Mouse (Mus musculus): Measurements from ENCODE around the gene Gdnf. TPM values are rescaled to one million over a fixed set of nuclear protein-coding genes. Genes with fewer than 3 reads are reported as not detected.

The Gdnf gene
- polyA plus RNA-seq, 1 experiment from 2014 or later, result not detected

- no peaks in the 10 kb centered on the region for H3K27me3 ChIP-seq (ENCODE audit: control insufficient read depth, insufficient read depth, low read depth, low read length)
- no peak overlapping the region for H3K4me2 ChIP-seq (ENCODE audit: low read depth, low read length)
- no peak overlapping the region for H3K9ac ChIP-seq (ENCODE audit: low read length)
- WGBS, result 84% methylated on average over 1 of the region's 1 CpGs
- no peaks in the 10 kb centered on the region for H3K4me1 ChIP-seq (replicated peaks; ENCODE audit: control insufficient read depth, insufficient read depth, low read length)
- no peak overlapping the region for H3K27ac ChIP-seq (ENCODE audit: low read length)
- no peaks in the 10 kb centered on the region for H3K36me3 ChIP-seq (ENCODE audit: control insufficient read depth, insufficient read depth, low read length)
- H3K4me3 ChIP-seq (ENCODE audit: low read length), result no peak overlapping the region
- H3K9me3 ChIP-seq (ENCODE audit: control insufficient read depth, low read length), result no peaks in the 10 kb centered on the region
- ATAC-seq (ENCODE audit: low read depth), result no peak
Observed at GRCm38 (mm10) chr15:7841664-7842063, 31.0 kb downstream of the Gdnf start.

GRCm38 (mm10) chr15:7842398-7842797, 31.8 kb downstream of the Gdnf start:
- Histone ChIP-seq H3K4me2 (ENCODE audit: low read depth, low read length) (no peak overlapping the region), H3K9ac (ENCODE audit: low read length) (no peak overlapping the region), H3K4me1 (replicated peaks; ENCODE audit: control insufficient read depth, insufficient read depth, low read length) (no peaks in the 10 kb centered on the region), H3K36me3 (ENCODE audit: control insufficient read depth, insufficient read depth, low read length) (no peaks in the 10 kb centered on the region), H3K27me3 (ENCODE audit: control insufficient read depth, insufficient read depth, low read depth, low read length) (no peaks in the 10 kb centered on the region), H3K4me3 (ENCODE audit: low read length) (no peak overlapping the region), H3K27ac (ENCODE audit: low read length) (no peak overlapping the region), H3K9me3 (ENCODE audit: control insufficient read depth, low read length) (no peaks in the 10 kb centered on the region)
- no peak for ATAC-seq (ENCODE audit: low read depth)
- WGBS, result 80% methylated on average over 4 of the region's 4 CpGs

- no peak overlapping the region for H3K9ac ChIP-seq (ENCODE audit: low read length)
- no peak overlapping the region for H3K27ac ChIP-seq (ENCODE audit: low read length)
- no peaks in the 10 kb centered on the region for H3K9me3 ChIP-seq (ENCODE audit: control insufficient read depth, low read length)
- H3K4me1 ChIP-seq (replicated peaks; ENCODE audit: control insufficient read depth, insufficient read depth, low read length), result no peaks in the 10 kb centered on the region
- WGBS, result 76% methylated on average over 13 of the region's 13 CpGs
- H3K36me3 ChIP-seq (ENCODE audit: control insufficient read depth, insufficient read depth, low read length), result no peaks in the 10 kb centered on the region
- H3K4me2 ChIP-seq (ENCODE audit: low read depth, low read length), result no peak overlapping the region
- H3K4me3 ChIP-seq (ENCODE audit: low read length), result no peak overlapping the region
- ATAC-seq (ENCODE audit: low read depth), result no peak
- H3K27me3 ChIP-seq (ENCODE audit: control insufficient read depth, insufficient read depth, low read depth, low read length), result no peaks in the 10 kb centered on the region
Observed at GRCm38 (mm10) chr15:7857418-7857817, 46.8 kb downstream of the Gdnf start.

GRCm38 (mm10) chr15:7858841-7859240, 48.2 kb downstream of the Gdnf start:
- Histone ChIP-seq H3K27ac (ENCODE audit: low read length) (no peak overlapping the region), H3K9ac (ENCODE audit: low read length) (no peak overlapping the region), H3K36me3 (ENCODE audit: control insufficient read depth, insufficient read depth, low read length) (no peaks in the 10 kb centered on the region), H3K4me3 (ENCODE audit: low read length) (no peak overlapping the region), H3K4me1 (replicated peaks; ENCODE audit: control insufficient read depth, insufficient read depth, low read length) (no peaks in the 10 kb centered on the region), H3K4me2 (ENCODE audit: low read depth, low read length) (no peak overlapping the region), H3K9me3 (ENCODE audit: control insufficient read depth, low read length) (no peaks in the 10 kb centered on the region), H3K27me3 (ENCODE audit: control insufficient read depth, insufficient read depth, low read depth, low read length) (no peaks in the 10 kb centered on the region)
- ATAC-seq (ENCODE audit: low read depth), result no peak
- WGBS, result 60% methylated on average over 5 of the region's 5 CpGs

GRCm38 (mm10) chr15:7862890-7863289, 52.2 kb downstream of the Gdnf start:
- Histone ChIP-seq H3K36me3 (ENCODE audit: control insufficient read depth, insufficient read depth, low read length) (no peaks in the 10 kb centered on the region), H3K9ac (ENCODE audit: low read length) (no peak overlapping the region), H3K27me3 (ENCODE audit: control insufficient read depth, insufficient read depth, low read depth, low read length) (no peaks in the 10 kb centered on the region), H3K4me2 (ENCODE audit: low read depth, low read length) (no peak overlapping the region), H3K9me3 (ENCODE audit: control insufficient read depth, low read length) (no peaks in the 10 kb centered on the region), H3K4me3 (ENCODE audit: low read length) (no peak overlapping the region), H3K27ac (ENCODE audit: low read length) (no peak overlapping the region), H3K4me1 (replicated peaks; ENCODE audit: control insufficient read depth, insufficient read depth, low read length) (no peaks in the 10 kb centered on the region)
- ATAC-seq (ENCODE audit: low read depth), result no peak
- 85% methylated on average over 5 of the region's 5 CpGs for WGBS

GRCm38 (mm10) chr15:7863328-7863727, 52.7 kb downstream of the Gdnf start:
- no peak for ATAC-seq (ENCODE audit: low read depth)
- Histone ChIP-seq H3K4me3 (ENCODE audit: low read length) (no peak overlapping the region), H3K27ac (ENCODE audit: low read length) (no peak overlapping the region), H3K4me2 (ENCODE audit: low read depth, low read length) (no peak overlapping the region), H3K9ac (ENCODE audit: low read length) (no peak overlapping the region), H3K9me3 (ENCODE audit: control insufficient read depth, low read length) (no peaks in the 10 kb centered on the region), H3K27me3 (ENCODE audit: control insufficient read depth, insufficient read depth, low read depth, low read length) (no peaks in the 10 kb centered on the region), H3K36me3 (ENCODE audit: control insufficient read depth, insufficient read depth, low read length) (no peaks in the 10 kb centered on the region), H3K4me1 (replicated peaks; ENCODE audit: control insufficient read depth, insufficient read depth, low read length) (no peaks in the 10 kb centered on the region)
- 54% methylated on average over 5 of the region's 5 CpGs for WGBS

- Histone ChIP-seq H3K4me3 (ENCODE audit: low read length) (no peak overlapping the region), H3K9me3 (ENCODE audit: control insufficient read depth, low read length) (no peaks in the 10 kb centered on the region), H3K9ac (ENCODE audit: low read length) (no peak overlapping the region), H3K27me3 (ENCODE audit: control insufficient read depth, insufficient read depth, low read depth, low read length) (no peaks in the 10 kb centered on the region), H3K4me2 (ENCODE audit: low read depth, low read length) (no peak overlapping the region), H3K36me3 (ENCODE audit: control insufficient read depth, insufficient read depth, low read length) (no peaks in the 10 kb centered on the region), H3K4me1 (replicated peaks; ENCODE audit: control insufficient read depth, insufficient read depth, low read length) (no peaks in the 10 kb centered on the region), H3K27ac (ENCODE audit: low read length) (no peak overlapping the region)
- no peak for ATAC-seq (ENCODE audit: low read depth)
- WGBS, result 84% methylated on average over 3 of the region's 3 CpGs
Observed at GRCm38 (mm10) chr15:7865305-7865704, 54.7 kb downstream of the Gdnf start.

- no peak for ATAC-seq (ENCODE audit: low read depth)
- Histone ChIP-seq H3K4me1 (replicated peaks; ENCODE audit: control insufficient read depth, insufficient read depth, low read length) (no peaks in the 10 kb centered on the region), H3K36me3 (ENCODE audit: control insufficient read depth, insufficient read depth, low read length) (no peaks in the 10 kb centered on the region), H3K27ac (ENCODE audit: low read length) (no peak overlapping the region), H3K27me3 (ENCODE audit: control insufficient read depth, insufficient read depth, low read depth, low read length) (no peaks in the 10 kb centered on the region), H3K4me2 (ENCODE audit: low read depth, low read length) (no peak overlapping the region), H3K9ac (ENCODE audit: low read length) (no peak overlapping the region), H3K9me3 (ENCODE audit: control insufficient read depth, low read length) (no peaks in the 10 kb centered on the region), H3K4me3 (ENCODE audit: low read length) (no peak overlapping the region)
- WGBS, result 58% methylated on average over 5 of the region's 5 CpGs
Observed at GRCm38 (mm10) chr15:7872473-7872872, 61.8 kb downstream of the Gdnf start.

- WGBS, result 65% methylated on average over 6 of the region's 6 CpGs
- Histone ChIP-seq H3K9ac (ENCODE audit: low read length) (no peak overlapping the region), H3K4me2 (ENCODE audit: low read depth, low read length) (no peak overlapping the region), H3K4me1 (replicated peaks; ENCODE audit: control insufficient read depth, insufficient read depth, low read length) (no peaks in the 10 kb centered on the region), H3K4me3 (ENCODE audit: low read length) (no peak overlapping the region), H3K36me3 (ENCODE audit: control insufficient read depth, insufficient read depth, low read length) (no peaks in the 10 kb centered on the region), H3K9me3 (ENCODE audit: control insufficient read depth, low read length) (no peaks in the 10 kb centered on the region), H3K27ac (ENCODE audit: low read length) (no peak overlapping the region), H3K27me3 (ENCODE audit: control insufficient read depth, insufficient read depth, low read depth, low read length) (no peaks in the 10 kb centered on the region)
- ATAC-seq (ENCODE audit: low read depth), result no peak
Observed at GRCm38 (mm10) chr15:7875879-7876278, 65.2 kb downstream of the Gdnf start.
